Mouse (Mus musculus) heart, adult 9 months (tissue): ENCODE results near the gene Ppp1r18.

Experiments
- DNase-seq, 2 experiments: peaks; one replicate each; pipeline ENCODE4 v3.0.0; 2022; ENCODE audit warnings: low spot score in 2 of 2

Ppp1r18 gene

GRCm38 (mm10) chr17:35865481-35866280 is at the start of gene Ppp1r18:
Gene Ppp1r18 (plus strand): TSS chr17:35865593.
- DNase-seq: peak; percentile 87 to 92

GRCm38 (mm10) chr17:35815836-35816235 is 49.6 kb upstream of the Ppp1r18 start:
- DNase-seq: no peak

- no peak for DNase-seq
Observed at GRCm38 (mm10) chr17:35816686-35817085, 48.7 kb upstream of the Ppp1r18 start.

GRCm38 (mm10) chr17:35817226-35817625 is 48.2 kb upstream of the Ppp1r18 start:
- no peak for DNase-seq

GRCm38 (mm10) chr17:35820111-35820510 is 45.3 kb upstream of the Ppp1r18 start:
- no peak for DNase-seq

- peak; percentile 93 to 96 for DNase-seq
Observed at GRCm38 (mm10) chr17:35821439-35822430, 43.7 kb upstream of the Ppp1r18 start, which contains the start of gene Ier3. Gene Ier3 (plus strand): TSS chr17:35821684.

- DNase-seq: no peak
Observed at GRCm38 (mm10) chr17:35822564-35822963, 42.8 kb upstream of the Ppp1r18 start.

GRCm38 (mm10) chr17:35822964-35823937 is 42.1 kb upstream of the Ppp1r18 start, which contains the start of gene Flot1:
Gene Flot1 (plus strand): TSS chr17:35823230.
- peak; percentile 89 to 90 for DNase-seq

GRCm38 (mm10) chr17:35824402-35824801 is 41.0 kb upstream of the Ppp1r18 start:
- DNase-seq: peak in 1 of 2 experiments; percentile 44

GRCm38 (mm10) chr17:35825109-35825850 is 40.1 kb upstream of the Ppp1r18 start:
- DNase-seq: no peak

GRCm38 (mm10) chr17:35829737-35830136 is 35.7 kb upstream of the Ppp1r18 start:
- peak; percentile 68 to 75 for DNase-seq

GRCm38 (mm10) chr17:35832400-35833238 is 32.8 kb upstream of the Ppp1r18 start:
- DNase-seq: no peak

- DNase-seq: no peak
Observed at GRCm38 (mm10) chr17:35833239-35833751, 32.1 kb upstream of the Ppp1r18 start.

GRCm38 (mm10) chr17:35833894-35834293 is 31.5 kb upstream of the Ppp1r18 start:
- DNase-seq: no peak

- peak in 1 of 2 experiments; percentile 22 for DNase-seq
Observed at GRCm38 (mm10) chr17:35834696-35835422, 30.5 kb upstream of the Ppp1r18 start.

- no peak for DNase-seq
Observed at GRCm38 (mm10) chr17:35835424-35836140, 29.8 kb upstream of the Ppp1r18 start.

- peak; percentile 76 to 87 for DNase-seq
Observed at GRCm38 (mm10) chr17:35836178-35836965, 29.0 kb upstream of the Ppp1r18 start.
